Mouse (Mus musculus) cerebellum, postnatal 25 days (tissue): ENCODE measurements at regions not wholly inside any gene's neighbourhood (a gene's known extent, or its start where the extent isn't known, plus 50 kb on each side); places are given as distances from the start of the nearest gene placed in this dataset.

Experiments used
- DNase-seq, 2 experiments: peaks; one replicate each; pipeline ENCODE4 v3.0.0; 2021; ENCODE audit warnings: mixed read lengths in 2 of 2

DNA sequence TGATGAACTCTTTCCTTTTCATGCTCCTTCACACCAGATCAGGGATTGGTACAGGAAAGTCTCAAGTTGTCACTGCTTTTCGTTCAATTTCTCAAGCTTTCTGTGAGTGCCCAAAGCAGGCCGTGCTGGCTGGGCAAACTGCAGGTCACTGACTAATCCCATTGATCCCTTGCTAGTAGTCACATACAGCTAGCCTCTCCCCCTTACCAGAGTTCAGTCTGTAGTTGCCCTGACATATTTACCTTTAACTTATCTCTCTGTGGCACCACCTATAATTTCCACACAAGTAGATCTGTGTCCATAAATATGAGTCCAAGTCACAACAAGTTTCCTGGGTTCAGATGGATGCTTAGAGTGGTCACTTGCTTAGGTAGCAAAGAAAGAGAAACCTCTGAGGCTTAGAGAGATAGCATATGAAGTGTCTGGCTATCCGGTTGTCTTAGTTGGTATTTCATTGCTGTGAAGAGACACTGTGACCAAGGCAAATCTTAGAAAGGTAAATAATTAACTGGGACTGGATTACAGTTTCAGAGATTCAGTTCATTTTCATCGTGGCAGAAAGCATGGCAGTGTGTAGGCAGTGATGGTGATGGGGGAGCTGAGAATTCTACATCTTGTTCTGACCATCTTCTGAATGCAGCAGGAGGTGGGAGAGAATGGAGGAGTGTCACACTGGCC, 362.8 kb upstream of the Pcsk5 start:
- no peak for DNase-seq

DNA sequence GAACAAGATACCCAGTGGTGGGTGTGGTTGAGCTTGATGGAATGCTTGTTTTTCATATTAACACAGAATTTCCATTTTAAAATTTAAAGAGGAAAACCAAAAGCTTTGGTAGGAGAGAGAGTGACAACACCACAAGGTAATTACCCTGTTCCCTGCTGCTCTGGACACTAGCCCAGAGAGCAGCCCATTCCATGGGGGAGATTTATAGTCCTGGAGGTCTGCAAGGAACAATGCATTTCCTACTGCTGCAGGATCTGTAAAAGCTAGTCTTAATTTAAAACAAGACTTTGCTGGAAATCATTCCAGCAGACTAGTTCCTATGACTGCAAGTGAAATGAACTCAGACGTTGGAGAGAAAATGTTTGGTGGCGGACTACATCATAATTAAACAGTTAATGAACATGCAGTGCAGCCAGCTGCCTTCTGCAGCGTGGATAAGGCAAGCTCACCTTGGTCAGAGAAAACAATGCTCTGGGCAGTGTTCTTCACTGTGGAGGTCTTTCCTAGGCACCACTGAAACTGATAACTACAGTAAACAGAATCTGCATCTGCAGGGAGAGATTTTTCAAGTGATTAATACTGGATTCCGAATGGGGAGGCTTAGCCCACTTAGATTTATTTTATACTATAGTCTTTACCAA, 351.8 kb upstream of the Pcsk5 start:
- DNase-seq, result no peak

- DNase-seq, result no peak
Observed at GRCm38 (mm10) chr19:18188122-18188866, 350.9 kb upstream of the Pcsk5 start.

GRCm38 (mm10) chr19:18185767-18186554, 348.5 kb upstream of the Pcsk5 start:
- no peak for DNase-seq

DNA sequence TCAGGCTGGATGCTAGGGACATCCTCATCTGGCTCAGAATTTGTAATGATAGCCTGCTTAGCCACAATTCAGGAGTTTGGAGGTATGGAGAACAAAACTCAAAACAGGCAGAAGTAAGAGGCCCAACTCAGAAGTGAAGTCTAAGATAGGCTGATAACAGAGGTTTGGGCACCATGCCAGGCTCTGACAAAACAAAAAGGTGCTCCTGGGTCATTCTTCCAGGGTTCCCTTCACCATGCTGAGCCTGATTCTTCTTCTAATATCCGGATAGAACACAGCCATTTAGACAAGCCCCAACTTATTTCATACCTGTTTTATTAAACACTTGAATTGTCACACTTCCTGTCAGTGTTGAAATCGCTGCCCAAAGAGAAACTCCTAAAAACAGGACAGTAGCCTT, 347.8 kb upstream of the Pcsk5 start:
- no peak for DNase-seq

DNA sequence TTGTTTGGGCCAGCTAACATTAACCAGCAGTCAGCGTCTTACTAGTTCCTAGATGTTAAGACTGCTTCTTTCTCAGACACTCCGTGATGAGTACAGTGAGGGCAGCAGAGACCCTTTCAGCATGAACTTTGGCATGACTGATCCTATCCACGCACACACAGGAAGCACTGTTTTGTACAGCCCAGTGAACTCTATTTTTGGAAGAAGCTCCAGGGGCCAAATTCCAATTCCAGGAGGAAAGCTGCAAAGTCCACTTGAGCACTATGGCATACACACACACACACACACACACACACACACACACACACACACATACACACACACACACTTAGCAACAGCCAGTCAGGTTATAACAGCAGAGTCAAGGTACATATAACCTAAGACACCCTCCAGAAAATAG, 338.8 kb upstream of the Pcsk5 start:
- no peak for DNase-seq

DNA sequence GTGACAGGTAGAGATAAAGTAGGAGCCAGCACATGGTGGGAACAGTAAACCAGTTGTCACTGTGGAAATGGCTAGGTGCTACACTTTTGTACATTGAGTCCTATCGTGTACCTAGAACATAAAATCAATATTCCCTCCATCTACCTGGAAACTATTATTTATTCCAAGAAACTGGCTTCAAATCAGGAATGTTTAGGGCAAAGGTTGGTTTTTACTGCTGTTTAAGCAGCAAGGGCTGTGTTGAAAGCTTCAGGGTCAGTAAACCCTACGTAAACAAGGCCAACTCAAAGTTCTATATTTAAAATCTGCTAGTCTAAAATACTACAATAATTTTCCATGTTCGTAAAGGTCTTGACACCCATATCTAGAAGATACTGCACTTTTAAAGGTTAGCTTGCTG, 309.1 kb upstream of the Pcsk5 start:
- no peak for DNase-seq

DNA sequence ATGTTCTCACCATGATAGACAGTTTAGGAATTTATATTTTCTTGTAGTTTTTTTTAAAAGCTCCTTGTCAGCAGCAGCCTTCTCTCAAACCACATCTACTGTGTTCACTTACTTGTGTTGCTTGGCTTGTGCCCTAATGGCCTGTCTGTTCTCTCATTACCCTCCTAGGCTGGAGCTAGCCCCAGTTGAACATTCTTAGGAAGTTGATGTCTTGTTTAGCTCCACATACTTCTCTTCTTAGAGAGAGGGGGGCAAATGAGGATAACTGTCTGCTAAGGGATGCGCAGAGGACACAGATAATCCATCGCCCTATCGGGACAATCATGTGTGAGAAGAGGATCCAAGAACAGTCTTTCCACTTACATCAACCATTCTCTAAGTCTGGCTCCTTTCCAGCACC, 293.5 kb upstream of the Pcsk5 start:
- DNase-seq, result no peak

DNA sequence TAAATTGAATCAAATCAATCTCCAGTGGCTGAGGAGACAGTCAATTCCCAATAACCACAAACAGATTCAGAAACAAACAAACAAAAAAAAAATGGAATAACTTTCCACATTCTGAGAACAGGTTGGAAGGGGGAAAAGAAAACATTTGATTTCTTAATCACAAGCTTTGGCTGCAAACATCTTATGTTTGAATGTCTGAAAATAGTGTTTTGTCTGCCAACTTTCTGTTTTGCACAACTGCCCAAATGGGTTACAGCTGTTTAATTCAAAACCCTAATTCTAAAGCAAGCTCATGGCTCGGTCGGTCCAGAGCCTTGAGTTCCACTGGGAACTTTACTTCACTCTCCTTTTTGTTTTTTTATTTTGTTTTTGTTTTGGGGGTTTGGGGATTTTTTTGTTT, 291.4 kb upstream of the Pcsk5 start:
- DNase-seq, result no peak

- no peak for DNase-seq
Observed at GRCm38 (mm10) chr19:18106236-18106635, 268.8 kb upstream of the Pcsk5 start.

DNA sequence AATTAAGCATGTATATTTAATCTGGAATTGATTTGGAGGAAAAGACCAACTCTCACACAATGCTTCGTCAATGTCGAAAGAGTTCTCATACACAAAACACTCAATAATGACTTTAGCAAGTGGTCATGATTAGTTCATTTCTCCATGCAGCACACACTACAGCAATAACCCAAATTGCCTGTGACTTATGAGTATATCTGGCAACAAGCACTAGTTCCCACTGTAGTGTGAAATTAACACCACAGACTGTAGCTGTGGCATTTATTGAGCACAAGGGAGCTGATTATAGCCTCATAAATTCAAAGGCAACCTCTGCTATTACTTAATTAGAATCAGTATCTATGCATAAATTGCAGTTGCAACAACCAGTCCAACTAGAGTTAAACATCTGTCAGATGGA, 267.2 kb upstream of the Pcsk5 start:
- DNase-seq, result no peak

DNA sequence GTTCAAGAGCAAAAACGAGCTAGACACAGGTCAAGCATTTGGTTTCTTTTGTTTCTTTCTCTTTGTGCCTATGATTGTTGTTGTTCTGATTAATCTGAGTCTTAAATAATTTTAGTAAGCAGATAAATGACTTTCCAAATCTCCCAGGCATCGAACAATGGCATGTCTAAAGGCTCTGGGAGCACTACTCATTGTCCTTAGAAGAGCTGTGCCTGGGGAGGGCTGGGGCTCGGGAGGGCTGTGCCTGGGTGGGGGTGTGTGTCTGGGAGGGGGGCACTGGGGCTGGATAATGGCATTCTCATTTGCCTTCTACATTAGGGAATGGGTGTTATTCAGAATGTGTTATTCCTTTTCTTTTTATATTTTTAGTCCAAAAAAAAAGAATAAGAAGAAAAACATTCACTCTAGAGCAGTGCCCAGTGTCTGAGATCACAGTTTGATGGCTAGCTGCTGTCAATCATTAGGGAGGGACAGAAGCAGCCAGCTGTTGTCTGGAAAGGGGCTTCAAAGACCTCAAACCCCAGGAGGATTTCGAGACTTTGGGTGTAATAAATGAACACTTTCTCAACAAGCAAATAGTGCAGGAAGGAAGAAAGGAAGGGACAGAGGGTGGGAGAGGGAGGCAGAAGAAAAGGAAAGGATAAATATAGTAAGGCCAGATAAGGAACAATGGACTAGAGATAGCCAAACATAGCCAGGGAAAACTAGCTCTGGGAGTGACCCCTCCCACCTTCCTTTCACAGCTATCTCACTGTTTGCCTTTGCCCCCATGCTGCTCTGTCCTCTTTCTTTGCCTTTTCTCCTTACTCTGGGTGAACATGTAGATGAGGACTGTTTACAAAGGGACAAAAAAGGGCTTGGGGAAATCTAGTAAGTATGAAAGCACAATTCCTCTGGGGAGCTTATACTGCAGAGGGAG, 264.2 kb upstream of the Pcsk5 start:
- DNase-seq, result no peak

- peak; percentile 65 to 79 for DNase-seq
Observed at GRCm38 (mm10) chr19:18083312-18083711, 245.9 kb upstream of the Pcsk5 start.

- DNase-seq, result no peak
Observed at GRCm38 (mm10) chr19:18068919-18069318, 231.5 kb upstream of the Pcsk5 start.

DNA sequence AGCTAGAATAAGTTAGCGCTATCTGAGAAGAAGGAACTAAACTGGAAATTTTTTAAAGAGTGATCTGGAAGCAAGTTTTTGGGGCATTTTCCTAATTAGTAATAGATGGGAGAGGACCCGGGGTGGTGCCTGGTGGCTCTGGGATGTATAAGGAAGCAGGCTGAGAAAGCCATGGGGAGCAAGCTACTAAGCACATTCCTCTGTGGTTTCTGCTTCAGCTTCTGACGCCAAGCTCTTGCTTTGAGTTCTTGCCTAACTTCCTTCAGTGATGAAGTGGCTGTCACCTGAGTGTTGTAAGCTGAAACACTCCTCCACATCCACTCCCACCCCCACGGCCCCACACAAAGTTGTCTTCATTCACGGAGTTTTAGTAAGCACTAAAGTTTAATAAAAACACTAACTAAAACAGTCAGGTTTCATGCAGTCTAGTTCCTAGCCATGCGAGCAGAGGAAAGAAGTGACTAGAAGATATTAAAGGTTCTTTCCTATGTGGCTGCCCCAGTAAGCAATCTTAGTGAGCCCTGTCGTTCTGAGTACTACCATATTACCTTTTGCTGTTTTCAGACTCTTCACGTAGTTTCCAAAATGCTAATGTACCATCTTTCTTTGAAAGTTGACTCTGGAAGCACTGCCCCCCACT, 230.5 kb upstream of the Pcsk5 start:
- DNase-seq, result no peak

DNA sequence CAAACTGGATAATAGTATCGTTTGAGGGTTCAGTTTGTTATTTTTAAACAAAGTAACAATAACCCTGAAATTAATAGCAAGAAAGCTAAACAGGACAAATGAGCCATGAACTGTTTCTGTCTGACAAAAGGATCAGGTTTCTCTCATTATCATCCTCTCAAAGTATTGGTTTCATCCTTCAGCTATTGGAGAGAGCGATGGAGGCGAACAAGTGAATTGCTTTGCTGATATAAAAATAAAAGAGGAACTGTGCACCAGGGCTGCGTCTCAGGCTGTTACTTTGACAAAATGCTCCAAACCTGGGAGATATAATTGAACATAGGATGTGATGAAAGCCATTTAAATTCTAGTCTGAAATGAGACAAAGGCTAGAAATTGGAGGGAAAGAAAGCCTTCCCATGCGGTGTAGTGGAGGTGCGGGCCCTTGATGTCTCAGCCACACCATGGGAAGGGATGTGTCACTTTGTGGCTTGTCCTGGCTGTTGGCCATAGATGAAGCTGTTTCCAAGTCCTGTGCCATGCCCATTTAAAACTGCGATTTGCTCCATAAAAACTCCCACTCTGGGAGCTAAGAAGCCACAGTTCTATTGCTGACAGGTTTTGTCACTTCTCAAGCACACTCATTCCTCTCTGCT, 219.9 kb upstream of the Pcsk5 start:
- peak in 1 of 2 experiments; percentile 4 for DNase-seq

DNA sequence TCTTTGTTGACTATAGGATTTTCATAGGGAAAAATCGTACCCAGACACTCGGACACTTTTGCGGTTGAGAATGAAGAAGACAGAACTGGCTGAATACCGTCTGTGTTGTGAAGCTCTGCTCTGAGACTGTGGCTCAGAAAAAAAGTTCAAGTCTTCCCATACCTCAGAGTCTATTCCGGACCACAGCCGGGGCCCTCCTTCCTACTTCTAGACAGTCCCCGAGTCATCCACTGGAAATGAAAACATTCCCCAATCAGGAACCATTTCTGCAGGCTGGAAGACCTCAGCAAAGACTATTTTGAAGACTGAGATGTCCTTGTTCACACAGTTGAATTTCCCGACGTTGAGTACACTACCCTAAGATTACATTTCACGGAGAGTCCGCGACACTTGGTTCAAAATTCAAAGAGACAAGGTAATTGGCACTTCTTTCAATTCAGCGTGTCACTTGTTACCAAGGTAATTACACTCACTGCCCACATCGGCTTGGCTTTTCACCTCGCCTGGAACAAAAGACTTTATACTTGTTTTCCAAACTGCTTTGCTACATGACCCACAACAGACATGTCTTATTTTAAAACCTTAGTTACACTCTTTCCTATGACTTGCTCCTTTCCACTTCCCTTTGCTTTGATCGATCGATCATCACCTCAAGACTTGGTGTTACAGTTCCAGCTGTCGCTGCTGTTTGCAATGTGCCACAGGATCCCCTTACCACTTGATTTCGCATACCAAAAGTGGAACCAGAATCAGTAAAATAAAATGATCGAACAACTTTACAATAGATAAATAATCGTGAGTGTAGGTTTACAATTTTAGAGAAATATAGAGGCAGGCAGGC, 219.2 kb upstream of the Pcsk5 start:
- no peak for DNase-seq

GRCm38 (mm10) chr19:18050353-18050752, 212.9 kb upstream of the Pcsk5 start:
- DNase-seq, result peak; percentile 53 to 55

GRCm38 (mm10) chr19:18034225-18034624, 196.8 kb upstream of the Pcsk5 start:
- no peak for DNase-seq

GRCm38 (mm10) chr19:18033599-18033998, 196.2 kb upstream of the Pcsk5 start:
- no peak for DNase-seq
